Mouse (Mus musculus) testis, adult 2 months (tissue): ENCODE data around the gene Gm12216. TPM values are rescaled to one million over a fixed set of nuclear protein-coding genes. Genes with fewer than 3 reads are reported as not detected.

ENCODE experiments used
- H3K27ac ChIP-seq: fragments of 200-500 bp; 2 replicates; pipeline ENCODE4 v1.5.1; 2012; ENCODE audit warnings: low read depth, low read length; ENCODE audit not compliant: control insufficient read depth, insufficient read depth
- H3K27me3 ChIP-seq: fragments of 200-500 bp; 2 replicates; pipeline ENCODE4 v1.6.1; 2012; ENCODE audit warnings: mild to moderate bottlenecking, low read length, moderate library complexity; ENCODE audit not compliant: control insufficient read depth, insufficient read depth
- H3K36me3 ChIP-seq: fragments of 200-500 bp; 2 replicates; pipeline ENCODE4 v1.6.1; 2012; ENCODE audit warnings: mild to moderate bottlenecking, low read length; ENCODE audit not compliant: control insufficient read depth, insufficient read depth
- H3K4me1 ChIP-seq: fragments of 200-500 bp; 2 replicates; pipeline ENCODE4 v1.6.1; 2012; ENCODE audit warnings: low read length; ENCODE audit not compliant: control insufficient read depth, insufficient read depth
- H3K4me3 ChIP-seq: fragments of 200-500 bp; 2 replicates; pipeline ENCODE4 v1.5.1; 2012; ENCODE audit warnings: low read depth, mild to moderate bottlenecking, low read length, moderate library complexity, mixed read lengths; ENCODE audit not compliant: control insufficient read depth
- CTCF ChIP-seq: fragments of 200-500 bp; IDR thresholded peaks from 2 replicates; pipeline ENCODE4 v1.5.1; 2012; ENCODE audit warnings: low read depth, mild to moderate bottlenecking, inconsistent platforms, low read length, moderate library complexity; ENCODE audit not compliant: control insufficient read depth, insufficient read depth, insufficient replicate concordance
- POLR2A ChIP-seq: fragments of 200-500 bp; IDR thresholded peaks from 2 replicates; pipeline ENCODE4 v1.6.1; 2012; ENCODE audit warnings: low read depth, mild to moderate bottlenecking, inconsistent platforms, low read length, moderate library complexity; ENCODE audit not compliant: control insufficient read depth
- polyA plus RNA-seq: library from polyadenylated mRNA; depleted of rRNA; stranded (reverse); fragments of >200 nt; gene quantifications from 2 replicates; pipeline ENCODE4 v1.2.3, GENCODE M21; 2012

The Gm12216 gene
- polyA plus RNA-seq, 1 experiment: 0.91 TPM

DNA sequence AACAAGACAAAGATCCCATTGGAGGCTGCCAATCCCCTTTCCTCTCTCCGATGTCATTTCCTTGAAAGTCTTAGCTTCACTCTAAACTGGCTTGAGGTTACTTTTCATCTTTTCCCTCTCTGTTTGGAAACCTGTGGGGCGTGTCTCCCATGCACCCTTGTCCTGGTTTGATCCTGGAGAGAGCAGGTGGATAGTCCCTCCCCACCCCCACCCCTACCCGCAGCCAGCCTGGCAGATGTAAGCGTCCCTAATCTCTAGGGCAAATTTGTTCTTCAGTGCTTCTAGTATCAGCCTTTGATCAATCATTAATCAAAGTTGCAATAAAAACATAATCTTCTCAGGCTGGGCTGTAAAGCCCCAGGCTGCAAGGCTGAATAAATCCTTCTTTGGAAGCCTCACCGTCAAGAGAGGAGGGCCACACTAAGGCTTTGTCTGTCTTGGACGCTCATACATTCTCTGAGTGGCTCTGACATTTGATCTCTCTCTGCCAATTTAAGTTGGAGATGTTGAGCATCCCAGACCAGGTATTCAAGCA lies 61.6 kb downstream of the Gm12216 start:
- TF ChIP-seq CTCF (no peak), POLR2A (no peak)
- Histone ChIP-seq H3K27me3 (no peaks in the 10 kb centered on the region), H3K36me3 (no peaks in the 10 kb centered on the region), H3K27ac (no peak overlapping the region), H3K4me1 (peaks cover 6% of the 10 kb centered on the region), H3K4me3 (no peak overlapping the region)

- H3K36me3 ChIP-seq: no peaks in the 10 kb centered on the region
- no peak overlapping the region for H3K4me3 ChIP-seq
- TF ChIP-seq CTCF: no peak
- no peak for TF ChIP-seq POLR2A
- H3K27ac ChIP-seq: no peak overlapping the region
- peaks cover 6% of the 10 kb centered on the region for H3K4me1 ChIP-seq
- H3K27me3 ChIP-seq: no peaks in the 10 kb centered on the region
Measured at GRCm38 (mm10) chr11:53796409-53797151, 62.5 kb downstream of the Gm12216 start.

- H3K27ac ChIP-seq: no peak overlapping the region
- H3K4me1 ChIP-seq: peaks cover 6% of the 10 kb centered on the region
- no peak overlapping the region for H3K4me3 ChIP-seq
- no peaks in the 10 kb centered on the region for H3K27me3 ChIP-seq
- no peaks in the 10 kb centered on the region for H3K36me3 ChIP-seq
- TF ChIP-seq CTCF (no peak), POLR2A (no peak)
Measured at GRCm38 (mm10) chr11:53795813-53796212, 63.2 kb downstream of the Gm12216 start.

DNA sequence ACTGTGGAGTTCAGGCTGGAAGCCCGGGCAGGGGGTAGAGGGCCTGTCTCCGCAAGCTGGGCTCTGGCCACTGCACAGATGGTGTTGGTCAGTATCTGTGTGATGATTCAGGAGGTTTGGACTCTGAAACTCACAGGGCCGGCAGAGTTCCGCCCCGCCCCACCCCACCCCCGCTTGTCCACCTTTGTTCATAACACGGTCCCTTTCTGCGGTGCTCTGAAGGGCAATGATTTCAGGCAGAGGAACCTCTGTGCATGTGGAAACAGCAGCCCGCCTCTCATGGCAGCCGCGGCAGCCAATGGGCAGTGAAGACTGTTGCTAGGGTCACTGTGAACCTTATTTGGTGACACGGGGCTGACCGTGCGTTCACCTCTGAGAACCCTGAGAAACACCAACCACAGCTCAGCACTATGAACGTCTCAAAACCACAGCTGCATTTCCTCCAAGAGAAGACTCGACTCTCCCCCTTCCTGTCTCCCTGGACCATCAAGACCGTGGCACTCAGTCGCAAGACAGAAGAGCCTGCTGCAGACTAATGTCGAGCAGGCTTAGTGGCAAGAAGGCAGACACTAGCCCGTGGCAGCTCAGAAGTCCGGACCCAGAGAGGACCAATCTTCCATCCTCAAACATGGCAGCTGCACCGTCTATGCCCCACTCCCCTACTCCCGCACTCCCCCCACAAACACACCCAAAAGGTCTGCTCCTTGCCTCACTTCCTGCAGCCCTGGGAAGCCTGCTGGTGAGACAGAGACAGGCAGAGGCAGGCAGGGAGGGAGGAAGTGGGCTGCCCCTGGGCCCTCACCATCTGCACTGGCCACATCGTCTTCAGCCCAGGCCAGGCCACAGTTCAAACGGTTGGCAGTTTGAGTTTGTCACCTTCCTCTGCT lies 64.1 kb downstream of the Gm12216 start:
- Histone ChIP-seq H3K27ac (no peak overlapping the region), H3K36me3 (no peaks in the 10 kb centered on the region), H3K27me3 (no peaks in the 10 kb centered on the region), H3K4me1 (peaks cover 6% of the 10 kb centered on the region), H3K4me3 (no peak overlapping the region)
- no peak for TF ChIP-seq CTCF
- no peak for TF ChIP-seq POLR2A

GRCm38 (mm10) chr11:53794015-53794414 lies 65.0 kb downstream of the Gm12216 start:
- Histone ChIP-seq H3K4me3 (no peak overlapping the region), H3K4me1 (peaks cover 6% of the 10 kb centered on the region), H3K27ac (no peak overlapping the region), H3K27me3 (no peaks in the 10 kb centered on the region), H3K36me3 (no peaks in the 10 kb centered on the region)
- TF ChIP-seq CTCF (no peak), POLR2A (no peak)

GRCm38 (mm10) chr11:53792986-53793385 lies 66.1 kb downstream of the Gm12216 start:
- no peaks in the 10 kb centered on the region for H3K27me3 ChIP-seq
- TF ChIP-seq CTCF: no peak
- no peak for TF ChIP-seq POLR2A
- H3K4me3 ChIP-seq: no peak overlapping the region
- no peak overlapping the region for H3K27ac ChIP-seq
- H3K4me1 ChIP-seq: peaks cover 6% of the 10 kb centered on the region
- H3K36me3 ChIP-seq: no peaks in the 10 kb centered on the region

DNA sequence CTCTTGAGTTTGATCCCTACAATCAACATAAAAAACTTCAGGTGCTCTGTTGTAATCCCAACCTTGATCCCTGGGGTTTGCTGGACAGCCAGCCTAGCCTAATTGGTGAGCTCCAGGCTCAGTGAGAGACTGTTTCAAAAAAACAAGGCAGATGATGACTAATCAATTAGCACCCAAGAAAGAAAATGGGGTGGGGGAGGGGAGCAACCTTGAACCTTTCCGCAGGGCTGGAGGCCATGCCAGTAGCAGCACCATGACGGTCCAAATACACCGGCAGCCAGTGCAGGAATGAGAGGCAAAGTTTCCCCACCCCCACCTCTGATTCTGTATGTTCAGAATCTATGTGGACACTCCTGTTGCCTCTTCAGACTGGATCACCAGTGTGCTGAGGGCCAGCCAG lies 69.8 kb downstream of the Gm12216 start:
- Histone ChIP-seq H3K27ac (no peak overlapping the region), H3K36me3 (no peaks in the 10 kb centered on the region), H3K4me3 (no peak overlapping the region), H3K4me1 (peaks cover 2% of the 10 kb centered on the region; the same call in 1 of the 2 replicates), H3K27me3 (no peaks in the 10 kb centered on the region)
- no peak for TF ChIP-seq POLR2A
- no peak for TF ChIP-seq CTCF
